Mouse (Mus musculus): Measurements from ENCODE around the gene Gm5741.
"Not testable (repeated sequence)": the region's sequence is repeated elsewhere in the genome, so short reads cannot be mapped to it uniquely, and the experiment has no call there.

Gene Gm5741

GRCm38 (mm10) chr8:85067982-85068381 is at the start of gene Gm5741:
TSS of gene Gm5741 (minus strand) at chr8:85067982.
- no peak for DNase-seq (ENCODE audit: extremely low read depth, low read depth, low spot score)

DNA sequence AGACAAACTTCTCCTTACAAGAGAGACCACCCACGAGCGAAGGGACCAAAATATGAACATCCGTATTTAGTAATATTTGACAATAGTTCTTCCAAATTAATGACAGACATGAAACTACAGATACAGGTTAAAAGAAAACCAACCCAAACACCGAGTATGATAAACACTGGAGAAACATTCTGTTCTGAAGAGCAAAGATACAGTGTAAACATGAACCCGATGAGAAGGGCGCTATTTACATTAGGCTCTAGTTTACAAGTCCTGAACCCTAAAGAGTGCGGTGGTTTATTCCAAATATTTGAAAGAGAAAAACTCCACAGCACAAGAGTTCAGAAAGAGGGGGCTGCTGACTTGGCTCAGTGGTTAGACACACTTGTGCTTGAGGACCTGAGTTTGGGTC is 49.2 kb upstream of the Gm5741 start:
- no peak for DNase-seq (ENCODE audit: extremely low read depth, low read depth, low spot score)

DNA sequence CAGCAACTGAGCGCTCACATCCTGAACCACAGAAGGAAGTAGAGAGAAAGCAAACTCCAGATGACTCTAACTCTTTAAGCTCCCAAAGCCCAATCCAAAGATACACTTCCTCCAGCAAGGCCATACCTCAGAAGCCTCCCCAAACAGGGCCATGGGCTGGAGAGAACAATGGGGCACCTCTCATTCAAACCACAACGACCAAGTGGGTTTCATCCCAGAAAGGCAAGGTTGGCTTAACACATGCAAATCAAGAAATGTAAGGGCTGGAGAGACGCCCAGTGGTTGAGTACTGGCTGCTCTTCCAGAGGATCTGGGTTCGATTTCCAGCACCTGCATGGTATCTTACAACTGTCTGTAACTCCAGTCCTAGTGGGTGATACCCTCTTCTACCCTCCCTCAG is 47.7 kb upstream of the Gm5741 start:
- no peak for DNase-seq (ENCODE audit: extremely low read depth, low read depth, low spot score)

GRCm38 (mm10) chr8:85113241-85113640 is 45.5 kb upstream of the Gm5741 start:
- DNase-seq (ENCODE audit: extremely low read depth, low read depth, low spot score), result no peak

DNA sequence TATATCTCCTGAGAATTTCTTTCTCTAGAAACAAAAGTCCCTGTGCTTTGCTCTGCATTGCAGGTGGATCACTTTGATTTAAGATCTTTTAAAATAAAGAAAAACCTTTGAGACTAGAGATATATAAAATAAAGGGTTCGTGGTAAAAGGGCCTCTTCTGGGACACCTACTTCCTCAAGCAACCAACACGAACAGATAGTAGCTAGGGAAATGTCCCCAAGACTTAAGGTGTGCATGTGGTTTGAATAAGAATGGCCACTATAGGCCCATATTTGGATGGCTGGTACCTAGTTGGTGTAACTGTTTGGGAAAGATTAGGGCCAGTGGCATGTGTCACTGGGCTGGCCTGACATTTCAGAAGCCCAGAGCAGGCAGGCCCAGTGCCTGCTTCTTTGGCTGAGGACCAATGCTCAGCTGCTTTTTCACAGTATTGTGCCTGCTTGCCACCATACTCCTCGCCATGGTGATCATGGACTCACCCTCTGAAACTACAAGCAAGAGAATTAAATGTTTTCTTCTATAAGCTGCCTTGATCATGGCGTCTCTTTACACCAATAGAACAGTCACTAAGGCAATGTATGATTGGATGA is 32.4 kb upstream of the Gm5741 start:
- DNase-seq (ENCODE audit: extremely low read depth, low read depth, low spot score), result no peak

DNA sequence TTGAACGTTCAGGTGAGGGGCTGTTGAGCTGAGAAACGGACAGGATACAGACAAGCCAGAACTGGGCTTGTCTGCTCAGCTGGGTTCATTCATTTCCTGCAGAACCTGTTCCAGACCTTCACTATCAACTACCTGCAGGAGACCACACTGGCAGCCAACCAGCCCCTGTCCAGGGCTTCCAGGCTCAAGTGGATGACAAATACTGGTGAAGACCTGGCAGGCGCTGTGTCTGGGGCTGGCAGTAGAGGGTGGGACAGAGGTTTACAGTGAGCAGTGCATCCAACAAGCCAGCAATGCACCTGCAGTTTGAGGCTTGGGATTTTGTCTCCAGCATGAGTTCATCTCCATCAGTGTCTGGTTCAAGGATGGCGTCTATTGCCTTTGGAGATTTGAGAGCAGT is 29.1 kb upstream of the Gm5741 start:
- DNase-seq (ENCODE audit: extremely low read depth, low read depth, low spot score), result no peak

- DNase-seq (ENCODE audit: extremely low read depth, low read depth, low spot score), result no peak
These were observed 28.4 kb upstream of the Gm5741 start for GRCm38 (mm10) chr8:85096196-85096595.

DNA sequence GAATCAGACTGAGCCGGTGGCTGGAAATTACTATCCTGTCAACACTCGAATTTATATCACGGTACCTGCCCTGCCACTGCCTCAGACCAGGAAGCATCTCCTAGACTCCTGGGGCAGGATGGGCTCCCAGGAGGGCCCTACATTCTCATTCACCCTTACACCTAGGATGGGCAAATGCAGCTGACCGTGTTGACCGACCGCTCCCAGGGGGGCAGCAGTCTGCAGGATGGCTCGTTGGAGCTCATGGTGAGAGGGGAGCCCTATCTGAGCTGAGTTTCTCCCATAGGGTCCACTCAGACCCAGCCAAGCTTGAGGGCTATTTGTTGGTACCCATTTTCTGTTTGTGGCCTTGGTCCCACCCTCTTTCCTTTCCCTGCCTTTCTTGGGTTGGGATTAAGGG is 27.8 kb upstream of the Gm5741 start:
- DNase-seq (ENCODE audit: extremely low read depth, low read depth, low spot score), result no peak

DNA sequence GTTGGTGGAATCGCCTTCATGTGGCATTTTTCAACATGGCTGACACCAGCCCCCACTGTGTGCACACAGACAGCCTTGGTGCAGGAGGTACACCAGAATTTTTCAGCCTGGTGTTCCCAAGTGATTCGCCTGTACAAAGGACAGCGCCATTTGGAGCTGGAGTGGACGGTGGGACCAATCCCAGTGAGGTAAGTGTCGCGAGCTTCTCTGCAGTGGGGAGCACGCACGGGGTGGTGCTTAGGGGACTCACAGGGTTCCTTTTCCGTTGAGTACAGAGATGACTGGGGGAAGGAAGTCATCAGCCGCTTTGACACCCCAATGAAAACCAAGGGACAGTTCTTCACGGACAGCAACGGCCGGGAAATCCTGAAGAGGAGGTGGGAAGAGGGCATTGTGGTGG is 27.3 kb upstream of the Gm5741 start:
- no peak for DNase-seq (ENCODE audit: extremely low read depth, low read depth, low spot score)

GRCm38 (mm10) chr8:85091526-85092090 is 23.8 kb upstream of the Gm5741 start:
- DNase-seq (ENCODE audit: extremely low read depth, low read depth, low spot score), result no peak

- DNase-seq (ENCODE audit: extremely low read depth, low read depth, low spot score), result no peak
These were observed 23.1 kb upstream of the Gm5741 start for GRCm38 (mm10) chr8:85090856-85091255.

DNA sequence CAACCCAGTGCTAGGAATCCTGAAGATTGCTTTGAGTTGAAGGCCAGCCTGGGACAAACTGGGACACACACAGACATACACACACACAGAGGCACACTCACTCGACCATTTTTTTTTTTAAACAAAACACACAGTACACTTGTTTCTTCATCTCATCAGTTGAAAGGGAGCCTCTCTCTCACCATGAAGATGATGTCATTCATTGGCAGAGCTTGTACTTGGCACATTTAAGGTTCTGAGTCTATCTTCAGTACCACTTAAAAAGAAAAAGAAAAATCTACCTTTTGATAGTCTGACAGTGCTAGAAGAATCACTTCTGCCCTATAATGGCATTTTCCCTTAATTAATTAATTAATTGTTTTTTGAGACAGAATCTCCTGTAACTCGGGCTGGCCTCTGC is 21.0 kb upstream of the Gm5741 start:
- DNase-seq (ENCODE audit: extremely low read depth, low read depth, low spot score), result no peak

DNA sequence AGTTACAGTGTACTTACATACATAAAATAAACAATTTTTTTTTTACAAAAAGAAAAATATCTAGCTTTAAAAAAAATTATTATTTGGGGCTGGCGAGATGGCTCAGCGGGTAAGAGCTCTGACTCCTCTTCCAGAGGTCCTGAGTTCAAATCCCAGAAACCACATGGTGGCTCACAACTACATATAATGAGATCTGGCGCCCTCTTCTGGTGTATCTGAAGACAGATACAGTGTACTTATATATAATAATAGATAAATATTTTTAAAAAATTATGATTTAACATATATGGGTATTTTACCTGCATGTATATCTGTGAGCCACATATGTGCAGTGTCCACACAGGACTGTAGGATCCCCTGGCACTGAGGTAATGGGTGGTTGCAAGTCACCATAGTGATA is 18.5 kb upstream of the Gm5741 start:
- no peak for DNase-seq (ENCODE audit: extremely low read depth, low read depth, low spot score)

DNA sequence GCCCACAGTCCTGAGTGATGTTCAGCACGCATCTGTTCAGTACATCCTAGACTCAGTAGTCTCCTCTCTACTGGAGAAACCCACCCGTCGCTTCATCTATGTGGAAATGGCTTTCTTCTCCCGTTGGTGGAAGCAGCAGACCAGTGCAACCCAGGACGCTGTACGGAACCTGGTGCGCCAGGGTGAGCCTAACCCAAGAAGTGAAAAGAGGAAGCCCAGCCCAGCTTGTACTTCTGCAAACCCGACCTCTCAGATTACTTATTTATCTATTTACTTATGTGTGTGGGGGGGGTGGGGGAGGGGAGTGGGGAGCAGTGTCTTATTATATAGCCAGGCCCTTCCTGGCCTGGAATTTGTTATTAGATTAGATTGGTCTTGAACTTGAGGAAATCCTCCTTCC is 16.9 kb upstream of the Gm5741 start:
- no peak for DNase-seq (ENCODE audit: extremely low read depth, low read depth, low spot score)

- no peak for DNase-seq (ENCODE audit: extremely low read depth, low read depth, low spot score)
These were observed 15.5 kb upstream of the Gm5741 start, which contains the start of gene Man2b1 for GRCm38 (mm10) chr8:85083108-85083813. TSS of gene Man2b1 (plus strand) at chr8:85083270.

- DNase-seq (ENCODE audit: extremely low read depth, low read depth, low spot score), result not testable (repeated sequence)
These were observed 14.4 kb upstream of the Gm5741 start for GRCm38 (mm10) chr8:85082169-85082568.

- no peak for DNase-seq (ENCODE audit: extremely low read depth, low read depth, low spot score)
These were observed 13.4 kb upstream of the Gm5741 start, which contains the start of gene Wdr83 for GRCm38 (mm10) chr8:85081216-85081555. TSS of gene Wdr83 (minus strand) at chr8:85081306.

DNA sequence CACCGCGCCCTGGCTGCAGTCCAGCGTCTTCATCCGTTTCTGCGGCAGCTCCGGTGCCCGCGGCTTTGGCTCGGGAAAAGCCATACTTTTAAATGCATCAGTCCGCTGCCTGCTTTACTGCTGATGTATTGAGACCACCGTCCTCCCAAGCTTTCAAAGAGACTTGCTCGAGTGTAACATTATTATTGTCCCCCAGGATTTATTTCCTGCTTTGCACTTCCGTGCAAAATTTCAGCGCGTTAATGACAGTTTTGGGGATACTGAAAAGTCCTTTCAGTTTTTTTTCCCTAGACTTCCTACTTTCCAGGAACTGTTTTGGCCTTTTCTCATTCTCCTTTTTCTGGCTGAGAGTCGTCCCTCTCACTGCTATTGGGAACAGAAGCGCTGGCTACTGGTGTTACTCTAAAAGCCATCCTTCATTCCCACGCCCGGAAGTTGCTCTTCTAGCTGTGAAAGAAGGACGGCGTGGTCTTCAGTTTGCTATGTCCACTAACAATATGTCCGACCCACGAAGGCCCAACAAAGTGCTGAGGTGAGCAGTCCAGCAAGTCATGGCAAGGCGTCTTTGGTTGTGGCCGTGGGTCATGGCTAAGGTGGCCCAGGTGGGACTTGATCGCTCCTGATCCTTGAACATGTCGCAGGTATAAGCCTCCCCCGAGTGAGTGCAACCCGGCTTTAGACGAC is 12.9 kb upstream of the Gm5741 start, which contains the start of gene Wdr83os:
Wdr83os (plus strand) TSS at position 209 of the 684 bp plus-strand sequence.
- DNase-seq (ENCODE audit: extremely low read depth, low read depth, low spot score), result no peak

DNA sequence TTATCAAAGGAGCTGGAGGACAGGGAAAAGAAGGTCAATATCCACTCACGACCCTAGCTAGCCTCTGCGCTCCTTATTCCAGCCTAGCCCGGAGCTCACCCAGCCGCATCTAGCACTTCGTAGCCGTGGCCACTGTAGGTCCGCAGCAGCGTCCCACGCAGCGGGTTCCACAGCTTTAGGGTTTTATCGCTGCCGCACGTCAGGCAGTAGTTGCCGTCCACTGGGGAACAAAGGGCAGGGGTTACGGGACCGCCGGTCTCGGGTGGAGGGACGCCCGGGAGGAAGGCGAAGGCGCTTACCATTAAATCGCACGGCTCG is 12.4 kb upstream of the Gm5741 start:
- DNase-seq (ENCODE audit: extremely low read depth, low read depth, low spot score), result no peak

GRCm38 (mm10) chr8:85076993-85077392 is 9.2 kb upstream of the Gm5741 start:
- no peak for DNase-seq (ENCODE audit: extremely low read depth, low read depth, low spot score)

GRCm38 (mm10) chr8:85076001-85076400 is 8.2 kb upstream of the Gm5741 start:
- no peak for DNase-seq (ENCODE audit: extremely low read depth, low read depth, low spot score)

DNA sequence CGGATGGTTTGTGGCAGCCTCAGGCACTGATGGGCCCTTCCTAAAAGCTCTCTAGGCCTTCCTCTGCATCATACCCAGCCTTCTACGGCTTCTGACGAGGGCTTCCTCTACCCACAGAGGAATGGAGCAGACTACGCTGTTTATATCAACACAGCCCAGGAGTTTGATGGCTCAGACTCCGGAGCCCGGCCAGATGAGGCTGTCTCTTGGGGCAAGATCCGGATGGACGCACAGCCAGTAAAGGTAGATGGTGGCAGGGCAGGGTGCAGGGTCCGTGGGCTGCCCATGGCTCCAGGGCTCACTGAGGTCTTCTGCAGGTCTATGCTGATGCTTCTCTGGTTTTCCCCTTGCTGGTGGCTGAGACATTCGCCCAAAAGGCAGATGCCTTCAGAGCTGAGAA is 6.8 kb upstream of the Gm5741 start:
- DNase-seq (ENCODE audit: extremely low read depth, low read depth, low spot score), result no peak
